Mouse (Mus musculus) kidney, adult 2 months (tissue): Measurements from ENCODE around the gene Mrps18a.

Source experiments
- CTCF ChIP-seq: fragments of 200-500 bp; conservative IDR thresholded peaks from 2 replicates; pipeline ENCODE4 v1.5.1; 2011; ENCODE audit warnings: low read depth, mild to moderate bottlenecking, control low read depth, low read length, moderate library complexity, mixed read lengths; ENCODE audit not compliant: insufficient read depth, insufficient read length
- POLR2A ChIP-seq: fragments of 200-500 bp; IDR thresholded peaks from one replicate; pipeline ENCODE4 v1.6.1; 2011; ENCODE audit warnings: low read depth, low read length, control low read depth

GRCm38 (mm10) chr17:46157131-46157530 is 46.3 kb downstream of the Mrps18a start:
- no peak for TF ChIP-seq POLR2A
- no peak for TF ChIP-seq CTCF
